Mouse (Mus musculus) stomach, postnatal 0 days (tissue): Measurements from ENCODE around the gene Gm9918.
A peak's percentile ranks its signal among the peaks of the same experiment; 100 is the strongest.

ENCODE experiments used
- CTCF ChIP-seq: IDR thresholded peaks from 2 replicates; pipeline ENCODE4 v1.5.1; 2016; ENCODE audit warnings: antibody characterized with exemption, low read depth, mild to moderate bottlenecking, moderate library complexity
- EP300 ChIP-seq: optimal IDR thresholded peaks from 2 replicates; pipeline ENCODE3; 2016; ENCODE audit warnings: antibody characterized with exemption

DNA sequence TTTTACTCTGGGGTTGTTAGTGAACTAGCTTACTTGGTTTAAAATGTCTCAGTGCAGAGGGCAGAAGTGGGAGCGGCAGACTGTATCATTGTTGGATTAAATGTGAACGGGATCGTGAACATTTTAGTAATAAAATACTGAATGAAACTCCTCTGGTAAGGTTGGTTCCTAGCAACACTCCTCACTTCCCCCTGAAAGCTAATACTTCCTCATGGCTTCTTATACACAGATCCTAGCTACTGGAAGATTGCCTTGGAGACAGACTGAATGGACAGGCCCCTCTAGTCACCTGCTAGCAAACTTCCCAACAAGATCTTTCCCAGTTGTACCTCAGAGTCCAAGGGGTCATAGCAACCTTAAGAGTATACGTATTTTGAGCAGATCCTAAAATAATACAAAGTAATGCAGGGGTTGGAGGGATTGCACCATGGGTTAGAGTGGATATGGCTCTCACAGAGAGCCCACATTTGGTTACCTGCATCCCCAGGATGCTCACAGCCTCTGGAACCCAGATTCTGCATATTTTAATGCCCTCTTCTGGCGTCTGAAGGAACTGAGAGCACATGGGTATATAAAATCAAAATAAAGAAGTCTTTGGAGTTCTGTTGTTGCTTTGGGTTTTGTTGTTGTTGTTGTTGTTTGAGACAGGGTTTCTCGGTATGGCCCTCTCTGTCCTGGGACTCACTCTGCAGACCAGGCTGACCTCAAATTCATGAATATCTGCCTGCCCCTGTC is 3.8 kb downstream of the Gm9918 start:
- peak; percentile 54 for TF ChIP-seq CTCF
- TF ChIP-seq EP300 = no peak
